Mouse (Mus musculus): ENCODE measurements around the gene Tubg2. TPM values are rescaled to one million over a fixed set of nuclear protein-coding genes. Genes with fewer than 3 reads are reported as not detected.

The Tubg2 gene
- polyA plus RNA-seq, 1 experiment from 2014 or later = 3.4 TPM

- peak overlapping the region; percentile 81 for H3K4me2 ChIP-seq
- DNase-seq (ENCODE audit: low spot score, missing footprints) = no peak
- H3K27me3 ChIP-seq (ENCODE audit: control insufficient read depth, insufficient read depth, low read length) = peaks cover 77% of the 10 kb centered on the region
- no peaks in the 10 kb centered on the region for H3K36me3 ChIP-seq (ENCODE audit: control insufficient read depth, insufficient read depth, low read length)
- peak overlapping the region; percentile 65 for H3K27ac ChIP-seq (ENCODE audit: low read depth, low read length)
- WGBS = 10% methylated on average over 5 of the region's 5 CpGs
- H3K9me3 ChIP-seq (ENCODE audit: control insufficient read depth, low read length) = no peaks in the 10 kb centered on the region
- H3K9ac ChIP-seq (ENCODE audit: low read length) = peak overlapping the region; percentile 56
- H3K4me1 ChIP-seq (ENCODE audit: control insufficient read depth, insufficient read depth, low read length) = peaks cover 40% of the 10 kb centered on the region
- no peak for ATAC-seq (ENCODE audit: low FRiP score)
- peak overlapping the region; percentile 66 for H3K4me3 ChIP-seq (ENCODE audit: low read depth, low read length)
These were observed 16.7 kb downstream of the Tubg2 start for GRCm38 (mm10) chr11:101172434-101172815.

- ATAC-seq (ENCODE audit: low FRiP score) = no peak
- Histone ChIP-seq H3K4me3 (ENCODE audit: low read depth, low read length) (no peak overlapping the region; the same call in 1 of the 2 replicates), H3K27ac (ENCODE audit: low read depth, low read length) (no peak overlapping the region), H3K4me2 (no peak overlapping the region; the same call in 1 of the 2 replicates), H3K36me3 (ENCODE audit: control insufficient read depth, insufficient read depth, low read length) (no peaks in the 10 kb centered on the region), H3K9me3 (ENCODE audit: control insufficient read depth, low read length) (no peaks in the 10 kb centered on the region), H3K27me3 (ENCODE audit: control insufficient read depth, insufficient read depth, low read length) (peaks cover 77% of the 10 kb centered on the region), H3K4me1 (ENCODE audit: control insufficient read depth, insufficient read depth, low read length) (peaks cover 40% of the 10 kb centered on the region), H3K9ac (ENCODE audit: low read length) (peak overlapping the region; percentile 20; the same call in 1 of the 2 replicates)
- DNase-seq (ENCODE audit: low spot score, missing footprints) = no peak
- 6% methylated on average over 11 of the region's 11 CpGs for WGBS
These were observed 17.4 kb downstream of the Tubg2 start for GRCm38 (mm10) chr11:101173112-101173511.

- H3K4me2 ChIP-seq = peak overlapping the region; percentile 57
- H3K4me3 ChIP-seq (ENCODE audit: low read depth, low read length) = peak overlapping the region; percentile 27
- peak overlapping the region; percentile 20 for H3K9ac ChIP-seq (ENCODE audit: low read length)
- DNase-seq (ENCODE audit: low spot score, missing footprints) (peak; percentile 98), ATAC-seq (ENCODE audit: low FRiP score) (peak; percentile 70)
- no peaks in the 10 kb centered on the region for H3K36me3 ChIP-seq (ENCODE audit: control insufficient read depth, insufficient read depth, low read length)
- H3K27ac ChIP-seq (ENCODE audit: low read depth, low read length) = no peak overlapping the region
- under 1% methylated on average over 61 of the region's 61 CpGs for WGBS
- H3K9me3 ChIP-seq (ENCODE audit: control insufficient read depth, low read length) = no peaks in the 10 kb centered on the region
- peaks cover 40% of the 10 kb centered on the region for H3K4me1 ChIP-seq (ENCODE audit: control insufficient read depth, insufficient read depth, low read length)
- H3K27me3 ChIP-seq (ENCODE audit: control insufficient read depth, insufficient read depth, low read length) = peaks cover 76% of the 10 kb centered on the region
These were observed 18.1 kb downstream of the Tubg2 start for GRCm38 (mm10) chr11:101173631-101174388.

- no peak overlapping the region for H3K4me3 ChIP-seq (ENCODE audit: low read depth, low read length)
- DNase-seq (ENCODE audit: low spot score, missing footprints) (no peak), ATAC-seq (ENCODE audit: low FRiP score) (no peak)
- peaks cover 39% of the 10 kb centered on the region for H3K4me1 ChIP-seq (ENCODE audit: control insufficient read depth, insufficient read depth, low read length)
- H3K36me3 ChIP-seq (ENCODE audit: control insufficient read depth, insufficient read depth, low read length) = no peaks in the 10 kb centered on the region
- peak overlapping the region; percentile 20 for H3K9ac ChIP-seq (ENCODE audit: low read length)
- H3K4me2 ChIP-seq = peak overlapping the region; percentile 57
- H3K27me3 ChIP-seq (ENCODE audit: control insufficient read depth, insufficient read depth, low read length) = peaks cover 74% of the 10 kb centered on the region
- H3K9me3 ChIP-seq (ENCODE audit: control insufficient read depth, low read length) = no peaks in the 10 kb centered on the region
- no peak overlapping the region for H3K27ac ChIP-seq (ENCODE audit: low read depth, low read length)
- 27% methylated on average over 9 of the region's 9 CpGs for WGBS
These were observed 18.7 kb downstream of the Tubg2 start for GRCm38 (mm10) chr11:101174389-101174745.

- H3K36me3 ChIP-seq (ENCODE audit: control insufficient read depth, insufficient read depth, low read length) = no peaks in the 10 kb centered on the region
- 23% methylated on average over 14 of the region's 14 CpGs for WGBS
- H3K9ac ChIP-seq (ENCODE audit: low read length) = peak within 1 kb of the TSS; percentile 20
- peaks cover 68% of the 10 kb centered on the region for H3K27me3 ChIP-seq (ENCODE audit: control insufficient read depth, insufficient read depth, low read length)
- ATAC-seq (ENCODE audit: low FRiP score) = no peak
- H3K4me2 ChIP-seq = peak within 1 kb of the TSS; percentile 57
- peaks cover 32% of the 10 kb centered on the region for H3K4me1 ChIP-seq (ENCODE audit: control insufficient read depth, insufficient read depth, low read length)
- H3K4me3 ChIP-seq (ENCODE audit: low read depth, low read length) = peak within 1 kb of the TSS; percentile 21; the same call in 1 of the 2 replicates
- H3K9me3 ChIP-seq (ENCODE audit: control insufficient read depth, low read length) = no peaks in the 10 kb centered on the region
- no peak within 1 kb of the TSS for H3K27ac ChIP-seq (ENCODE audit: low read depth, low read length)
- DNase-seq (ENCODE audit: low spot score, missing footprints) = peak; percentile 88
These were observed 19.3 kb downstream of the Tubg2 start, which contains the start of gene Ccr10 for GRCm38 (mm10) chr11:101174851-101175628. Gene Ccr10, minus strand, starts transcription at chr11:101175443.

GRCm38 (mm10) chr11:101175636-101176116 lies 20.0 kb downstream of the Tubg2 start:
- Histone ChIP-seq H3K9me3 (ENCODE audit: control insufficient read depth, low read length) (no peaks in the 10 kb centered on the region), H3K4me2 (peak overlapping the region; percentile 35), H3K27me3 (ENCODE audit: control insufficient read depth, insufficient read depth, low read length) (peaks cover 61% of the 10 kb centered on the region), H3K9ac (ENCODE audit: low read length) (no peak overlapping the region), H3K27ac (ENCODE audit: low read depth, low read length) (no peak overlapping the region), H3K36me3 (ENCODE audit: control insufficient read depth, insufficient read depth, low read length) (no peaks in the 10 kb centered on the region), H3K4me3 (ENCODE audit: low read depth, low read length) (peak overlapping the region; percentile 21; the same call in 1 of the 2 replicates), H3K4me1 (ENCODE audit: control insufficient read depth, insufficient read depth, low read length) (peaks cover 26% of the 10 kb centered on the region)
- WGBS = 11% methylated on average over 11 of the region's 11 CpGs
- peak; percentile 88 for DNase-seq (ENCODE audit: low spot score, missing footprints)
- no peak for ATAC-seq (ENCODE audit: low FRiP score)

- ATAC-seq (ENCODE audit: low FRiP score) (no peak), DNase-seq (ENCODE audit: low spot score, missing footprints) (peak; percentile 92)
- peak overlapping the region; percentile 35 for H3K4me2 ChIP-seq
- H3K36me3 ChIP-seq (ENCODE audit: control insufficient read depth, insufficient read depth, low read length) = no peaks in the 10 kb centered on the region
- peak overlapping the region; percentile 21; the same call in 1 of the 2 replicates for H3K4me3 ChIP-seq (ENCODE audit: low read depth, low read length)
- H3K4me1 ChIP-seq (ENCODE audit: control insufficient read depth, insufficient read depth, low read length) = peaks cover 25% of the 10 kb centered on the region
- no peaks in the 10 kb centered on the region for H3K9me3 ChIP-seq (ENCODE audit: control insufficient read depth, low read length)
- under 1% methylated on average over 25 of the region's 25 CpGs for WGBS
- H3K27me3 ChIP-seq (ENCODE audit: control insufficient read depth, insufficient read depth, low read length) = peaks cover 61% of the 10 kb centered on the region
- H3K9ac ChIP-seq (ENCODE audit: low read length) = no peak overlapping the region
- H3K27ac ChIP-seq (ENCODE audit: low read depth, low read length) = no peak overlapping the region
These were observed 20.5 kb downstream of the Tubg2 start for GRCm38 (mm10) chr11:101176117-101176691.

GRCm38 (mm10) chr11:101176933-101177773 lies 21.4 kb downstream of the Tubg2 start:
- DNase-seq (ENCODE audit: low spot score, missing footprints) (peak; percentile 90), ATAC-seq (ENCODE audit: low FRiP score) (no peak)
- H3K4me3 ChIP-seq (ENCODE audit: low read depth, low read length) = no peak overlapping the region
- H3K36me3 ChIP-seq (ENCODE audit: control insufficient read depth, insufficient read depth, low read length) = no peaks in the 10 kb centered on the region
- H3K27ac ChIP-seq (ENCODE audit: low read depth, low read length) = no peak overlapping the region
- WGBS = 27% methylated on average over 22 of the region's 22 CpGs
- peak overlapping the region; percentile 4; the same call in 1 of the 2 replicates for H3K9ac ChIP-seq (ENCODE audit: low read length)
- no peaks in the 10 kb centered on the region for H3K9me3 ChIP-seq (ENCODE audit: control insufficient read depth, low read length)
- H3K4me2 ChIP-seq = no peak overlapping the region
- H3K27me3 ChIP-seq (ENCODE audit: control insufficient read depth, insufficient read depth, low read length) = peaks cover 60% of the 10 kb centered on the region
- H3K4me1 ChIP-seq (ENCODE audit: control insufficient read depth, insufficient read depth, low read length) = peaks cover 20% of the 10 kb centered on the region

All from midbrain, embryonic 11.5 days (tissue).